Mouse (Mus musculus): ENCODE results near the gene Krtap4-1.

Krtap4-1 gene

DNA sequence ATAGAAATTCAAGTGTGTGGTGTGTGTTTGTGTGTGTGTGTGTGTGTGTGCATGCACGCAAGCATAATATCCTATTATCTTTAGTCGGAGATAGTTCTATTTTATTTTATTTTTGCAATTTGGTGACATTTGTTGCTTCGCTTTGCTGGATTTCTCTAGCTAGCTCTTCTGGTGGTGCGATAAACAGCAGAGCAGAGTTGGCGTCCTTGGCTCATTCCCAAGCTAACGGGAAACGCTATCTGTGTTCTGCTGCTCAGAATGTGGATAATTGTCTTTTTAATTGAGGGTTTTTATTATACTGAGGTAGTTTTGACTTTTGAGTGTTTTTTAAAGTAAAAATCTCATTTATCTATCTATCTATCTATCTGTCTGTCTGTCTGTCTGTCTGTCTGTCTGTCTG, 42.9 kb downstream of the Krtap4-1 start:
- DNase-seq (ENCODE audit: low read depth in 2 of 2, low spot score in 2 of 2): no peak

DNA sequence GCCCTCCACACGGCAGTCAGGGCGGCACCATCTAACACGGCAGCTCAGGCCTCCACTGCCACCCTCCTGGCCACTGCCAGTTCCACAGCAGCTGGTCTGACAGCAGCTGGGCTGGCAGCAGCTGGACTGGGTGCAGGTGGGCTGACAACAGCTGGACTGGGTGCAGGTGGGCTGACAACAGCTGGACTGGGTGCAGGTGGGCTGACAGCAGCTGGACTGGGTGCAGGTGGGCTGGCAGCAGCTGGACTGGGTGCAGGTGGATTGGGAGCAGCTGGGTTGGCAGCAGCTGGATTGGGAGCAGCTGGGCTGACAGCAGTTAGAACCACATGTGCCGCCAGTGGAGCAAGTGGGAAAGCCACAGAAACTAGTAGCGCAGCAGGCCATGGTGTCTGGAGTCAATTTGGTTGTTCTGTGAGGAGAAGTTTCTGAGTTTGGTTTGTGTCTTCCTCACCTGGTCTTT, 44.8 kb downstream of the Krtap4-1 start, which contains the start of gene Krtap1-4:
Krtap1-4 (minus strand) TSS at position 410 of the 460 bp plus-strand sequence.
- no peak for DNase-seq (ENCODE audit: low read depth in 2 of 2, low spot score in 2 of 2)

DNA sequence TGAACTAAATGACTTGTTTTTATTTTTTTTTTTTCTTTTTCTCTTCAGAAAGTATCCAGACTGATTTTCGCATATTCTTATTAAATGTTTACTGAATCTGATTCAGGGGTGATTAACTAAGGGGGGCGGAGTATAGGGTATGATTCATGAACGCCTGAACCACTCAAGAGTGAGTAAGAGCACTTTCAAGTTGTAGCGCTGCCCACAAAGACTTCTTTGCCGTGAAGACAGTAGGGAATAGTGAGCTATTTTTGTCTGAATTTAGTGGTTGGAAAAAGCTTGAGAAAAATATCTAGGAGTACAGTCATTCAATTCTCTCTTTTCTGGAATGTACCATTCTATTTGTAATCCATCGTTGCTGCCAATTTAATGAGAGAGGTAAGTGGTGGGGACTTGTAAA, 46.5 kb downstream of the Krtap4-1 start:
- DNase-seq (ENCODE audit: low read depth in 2 of 2, low spot score in 2 of 2): no peak

DNA sequence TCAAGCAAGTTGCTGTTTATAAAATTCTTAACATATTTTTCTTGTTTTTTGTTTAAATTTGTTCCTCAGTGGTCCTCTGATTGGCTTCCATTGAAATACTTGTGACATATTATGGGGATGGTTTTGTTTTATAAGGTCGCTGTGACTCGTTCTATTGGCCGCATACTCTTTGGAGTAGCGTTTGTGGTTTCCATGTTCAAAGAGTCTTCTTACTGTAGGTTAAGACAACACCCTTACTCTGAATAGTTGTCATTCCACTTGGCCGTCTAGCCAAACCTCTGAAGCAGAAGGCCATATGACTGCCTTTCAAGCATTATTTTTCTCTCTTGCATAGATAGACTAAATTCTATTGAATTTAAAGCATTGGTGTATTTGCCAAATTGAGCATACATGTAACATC, 47.0 kb downstream of the Krtap4-1 start:
- DNase-seq (ENCODE audit: low read depth in 2 of 2, low spot score in 2 of 2): no peak

DNA sequence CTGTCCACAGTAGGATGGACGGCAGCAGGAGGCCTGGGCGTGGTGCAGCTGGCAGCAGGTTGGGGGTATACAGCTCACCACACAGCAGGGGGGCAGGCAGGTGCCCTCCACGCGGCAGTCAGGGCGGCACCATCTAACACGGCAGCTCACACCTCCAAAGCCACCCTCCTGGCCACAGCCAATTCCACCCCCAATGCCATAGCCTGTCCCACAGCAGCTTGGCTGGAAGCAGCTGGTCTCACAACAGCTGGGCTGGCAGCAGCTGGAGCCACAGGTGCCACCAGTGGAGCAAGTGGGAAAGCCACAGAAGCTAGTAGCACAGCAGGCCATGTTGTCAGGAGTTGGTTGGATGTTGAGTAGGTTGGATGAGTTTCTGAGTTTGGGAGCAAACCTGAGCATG, 47.4 kb downstream of the Krtap4-1 start, which contains the start of gene Krtap1-5:
Krtap1-5 (minus strand) TSS at position 381 of the 400 bp plus-strand sequence.
- DNase-seq (ENCODE audit: low read depth in 2 of 2, low spot score in 2 of 2): no peak
